Mouse (Mus musculus): ENCODE data around the gene Cdc42bpa. TPM values are rescaled to one million over a fixed set of nuclear protein-coding genes. Genes with fewer than 3 reads are reported as not detected.

Cdc42bpa gene
- polyA plus RNA-seq, 1 experiment from 2014 or later, result 18.5 TPM

DNA sequence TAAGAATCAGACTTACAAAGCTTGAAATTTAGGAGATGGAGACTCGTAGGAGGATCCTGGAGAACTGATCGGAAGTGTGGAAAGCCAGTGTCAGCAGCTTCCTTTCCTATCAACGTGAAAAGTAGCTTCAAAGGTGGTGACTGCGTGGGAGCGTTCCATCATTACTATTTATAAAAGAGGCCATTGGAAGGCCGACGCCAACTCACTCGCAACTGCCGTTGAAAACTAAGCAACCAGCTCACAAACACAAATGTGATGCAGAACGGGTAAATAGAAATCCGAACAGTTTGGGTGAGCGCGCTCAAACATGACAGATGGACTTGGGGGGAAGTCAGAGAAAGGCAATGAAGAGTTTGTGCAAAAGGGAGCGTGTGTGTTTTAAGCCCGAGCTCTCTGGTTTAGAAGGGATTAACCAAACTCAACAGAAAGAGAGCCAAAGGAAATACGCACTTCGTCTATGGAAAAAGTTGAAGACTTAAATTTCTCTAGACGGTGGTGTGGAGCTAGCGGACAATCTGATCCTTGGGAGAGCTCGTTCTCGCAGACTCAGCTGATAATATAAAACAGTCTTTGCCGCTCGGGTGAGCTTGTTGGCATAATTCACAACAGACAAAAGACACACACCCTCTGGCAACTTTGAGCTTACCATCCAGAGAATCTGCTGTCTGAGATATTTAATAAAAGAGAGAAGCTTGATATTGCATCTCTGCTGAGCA, 20.0 kb upstream of the Cdc42bpa start:
- Histone ChIP-seq H3K4me1 (0 out of 2 replicates have a peak, but pooled peaks cover 4% of the 10 kb centered on the region), H3K4me2 (no peak overlapping the region), H3K36me3 (no peaks in the 10 kb centered on the region), H3K4me3 (replicated peaks) (no peak overlapping the region), H3K9ac (no peak overlapping the region), H3K9me3 (replicated peaks) (no peaks in the 10 kb centered on the region), H3K27me3 (no peaks in the 10 kb centered on the region), H3K27ac (peak overlapping the region; percentile 55; the same call in 1 of the 2 replicates)
- 59% methylated on average over 23 of the region's 23 CpGs for WGBS
- ATAC-seq (replicated peaks; ENCODE audit: low FRiP score), result no peak

DNA sequence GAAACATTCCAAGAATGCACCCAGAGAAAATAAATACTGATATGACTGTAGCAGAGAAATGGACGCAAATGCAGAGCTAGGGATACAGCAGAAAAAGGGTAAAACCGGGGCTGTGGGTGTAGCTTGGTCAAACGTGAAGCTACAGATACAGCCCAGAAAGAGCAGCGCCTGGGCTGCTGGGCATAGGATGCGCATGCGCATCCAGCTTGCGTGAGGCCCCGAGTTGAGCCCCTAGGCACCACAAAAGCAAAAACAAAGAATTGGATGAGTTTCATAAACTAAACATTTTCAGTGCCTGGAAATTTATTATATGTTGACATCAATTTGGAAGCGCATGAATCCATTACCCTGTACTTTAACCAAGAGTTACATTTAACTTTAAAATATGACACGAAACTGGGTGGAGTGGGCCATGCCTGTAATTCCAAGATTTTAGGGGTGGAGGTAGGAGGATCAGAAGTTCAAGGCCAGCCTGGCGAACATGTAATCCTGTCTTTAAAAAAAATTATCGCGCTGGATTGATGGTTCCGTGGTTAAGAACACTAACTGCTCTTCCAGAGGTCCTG, 19.4 kb upstream of the Cdc42bpa start:
- no peak overlapping the region for H3K4me3 ChIP-seq (replicated peaks)
- H3K4me2 ChIP-seq, result no peak overlapping the region
- no peak overlapping the region for H3K9ac ChIP-seq
- 0 out of 2 replicates have a peak, but pooled peaks cover 4% of the 10 kb centered on the region for H3K4me1 ChIP-seq
- no peak for ATAC-seq (replicated peaks; ENCODE audit: low FRiP score)
- peak overlapping the region; percentile 55; the same call in 1 of the 2 replicates for H3K27ac ChIP-seq
- 79% methylated on average over 14 of the region's 14 CpGs for WGBS
- no peaks in the 10 kb centered on the region for H3K27me3 ChIP-seq
- no peaks in the 10 kb centered on the region for H3K9me3 ChIP-seq (replicated peaks)
- no peaks in the 10 kb centered on the region for H3K36me3 ChIP-seq

- ATAC-seq (replicated peaks; ENCODE audit: low FRiP score), result no peak
- Histone ChIP-seq H3K4me3 (replicated peaks) (no peak overlapping the region), H3K9me3 (replicated peaks) (no peaks in the 10 kb centered on the region), H3K27me3 (no peaks in the 10 kb centered on the region), H3K4me1 (0 out of 2 replicates have a peak, but pooled peaks cover 4% of the 10 kb centered on the region), H3K27ac (no peak overlapping the region), H3K9ac (no peak overlapping the region), H3K4me2 (no peak overlapping the region), H3K36me3 (no peaks in the 10 kb centered on the region)
- WGBS, result 92% methylated on average over 10 of the region's 10 CpGs
Observed at GRCm38 (mm10) chr1:179945017-179945416, 15.3 kb upstream of the Cdc42bpa start.

GRCm38 (mm10) chr1:179946616-179947015, 13.7 kb upstream of the Cdc42bpa start:
- Histone ChIP-seq H3K4me3 (replicated peaks) (no peak overlapping the region), H3K4me1 (no peaks in the 10 kb centered on the region), H3K27me3 (no peaks in the 10 kb centered on the region), H3K4me2 (no peak overlapping the region), H3K36me3 (no peaks in the 10 kb centered on the region), H3K27ac (no peak overlapping the region), H3K9me3 (replicated peaks) (no peaks in the 10 kb centered on the region), H3K9ac (no peak overlapping the region)
- WGBS, result 50% methylated on average over 2 of the region's 2 CpGs
- ATAC-seq (replicated peaks; ENCODE audit: low FRiP score), result no peak

GRCm38 (mm10) chr1:179947653-179948052, 12.6 kb upstream of the Cdc42bpa start:
- 88% methylated on average over 2 of the region's 2 CpGs for WGBS
- H3K27me3 ChIP-seq, result no peaks in the 10 kb centered on the region
- H3K36me3 ChIP-seq, result no peaks in the 10 kb centered on the region
- H3K4me1 ChIP-seq, result no peaks in the 10 kb centered on the region
- no peak overlapping the region for H3K4me2 ChIP-seq
- H3K4me3 ChIP-seq (replicated peaks), result no peak overlapping the region
- no peak overlapping the region for H3K27ac ChIP-seq
- no peak for ATAC-seq (replicated peaks; ENCODE audit: low FRiP score)
- no peak overlapping the region for H3K9ac ChIP-seq
- H3K9me3 ChIP-seq (replicated peaks), result no peaks in the 10 kb centered on the region

DNA sequence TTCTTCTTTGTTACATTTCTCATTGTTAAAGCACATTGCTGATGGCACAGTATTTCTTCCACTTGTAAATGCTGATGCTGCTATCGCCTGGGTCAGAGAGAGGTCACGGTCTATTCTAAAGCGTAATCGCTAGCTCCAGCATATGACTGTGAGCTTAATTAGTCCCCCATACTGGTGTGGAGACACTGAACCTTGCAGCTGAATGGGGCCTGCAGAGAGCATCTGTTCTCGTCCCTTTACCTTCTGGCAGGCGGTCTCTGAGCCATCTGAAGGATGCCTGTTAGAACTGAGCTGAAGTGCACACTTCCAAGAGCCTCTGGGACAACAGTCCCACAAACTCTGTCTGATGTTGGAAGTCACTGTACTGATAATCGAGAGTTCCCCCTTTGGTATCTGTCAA, 8.7 kb upstream of the Cdc42bpa start:
- H3K4me1 ChIP-seq, result no peaks in the 10 kb centered on the region
- 76% methylated on average over 7 of the region's 7 CpGs for WGBS
- H3K9ac ChIP-seq, result no peak overlapping the region
- ATAC-seq (replicated peaks; ENCODE audit: low FRiP score), result no peak
- no peaks in the 10 kb centered on the region for H3K9me3 ChIP-seq (replicated peaks)
- H3K36me3 ChIP-seq, result no peaks in the 10 kb centered on the region
- no peak overlapping the region for H3K4me2 ChIP-seq
- no peaks in the 10 kb centered on the region for H3K27me3 ChIP-seq
- no peak overlapping the region for H3K4me3 ChIP-seq (replicated peaks)
- H3K27ac ChIP-seq, result no peak overlapping the region

DNA sequence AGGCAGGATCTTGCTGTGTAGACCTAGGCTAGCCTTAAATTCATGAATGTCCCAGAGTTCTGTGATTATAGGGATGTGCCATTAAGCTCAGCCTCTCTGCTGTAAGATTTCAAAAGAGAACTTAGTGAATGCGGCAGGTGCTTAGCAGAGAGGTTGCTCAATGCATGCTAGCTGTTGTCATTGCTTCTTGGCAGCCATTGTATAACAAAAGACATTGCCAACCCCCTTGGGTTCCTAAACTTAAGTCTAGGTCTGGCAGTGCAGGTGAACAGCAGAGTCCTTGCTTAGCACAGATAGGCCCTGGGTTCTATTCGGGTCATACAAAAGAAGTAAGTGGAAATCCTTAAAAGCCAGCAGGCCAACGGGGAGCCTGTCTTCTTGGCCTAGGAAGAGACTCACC, 7.0 kb upstream of the Cdc42bpa start:
- Histone ChIP-seq H3K27me3 (no peaks in the 10 kb centered on the region), H3K4me3 (replicated peaks) (no peak overlapping the region), H3K4me2 (no peak overlapping the region), H3K9me3 (replicated peaks) (no peaks in the 10 kb centered on the region), H3K9ac (no peak overlapping the region), H3K27ac (no peak overlapping the region), H3K36me3 (no peaks in the 10 kb centered on the region), H3K4me1 (no peaks in the 10 kb centered on the region)
- no peak for ATAC-seq (replicated peaks; ENCODE audit: low FRiP score)
- 83% methylated on average over 3 of the region's 3 CpGs for WGBS

DNA sequence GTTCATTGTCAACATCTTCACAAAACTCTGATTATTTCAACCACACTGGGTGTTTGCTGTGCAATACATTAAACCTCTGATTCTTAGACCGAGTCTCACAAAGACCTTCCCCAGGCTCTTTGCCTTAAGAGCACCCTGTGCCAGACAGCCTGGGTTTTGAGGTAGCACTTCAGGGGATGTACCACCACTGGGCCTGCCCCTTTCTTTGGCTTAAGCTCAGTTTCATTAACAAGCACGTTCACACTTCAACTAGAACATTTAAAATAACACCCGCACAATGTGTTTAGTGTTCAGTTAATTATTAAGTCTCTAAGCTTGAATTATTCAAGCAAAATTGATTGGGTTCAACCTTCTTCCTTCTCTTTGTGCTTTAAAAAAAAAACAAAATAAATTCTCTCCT, 2.8 kb upstream of the Cdc42bpa start:
- H3K9ac ChIP-seq, result no peak overlapping the region
- H3K36me3 ChIP-seq, result no peaks in the 10 kb centered on the region
- H3K4me2 ChIP-seq, result no peak overlapping the region
- peaks cover 15% of the 10 kb centered on the region for H3K4me1 ChIP-seq
- no peak overlapping the region for H3K4me3 ChIP-seq (replicated peaks)
- no peaks in the 10 kb centered on the region for H3K27me3 ChIP-seq
- 58% methylated on average over 3 of the region's 3 CpGs for WGBS
- H3K9me3 ChIP-seq (replicated peaks), result no peaks in the 10 kb centered on the region
- H3K27ac ChIP-seq, result 0 out of 2 replicates have a peak overlapping the region, but pooled peaks have one; percentile 1
- ATAC-seq (replicated peaks; ENCODE audit: low FRiP score), result no peak

DNA sequence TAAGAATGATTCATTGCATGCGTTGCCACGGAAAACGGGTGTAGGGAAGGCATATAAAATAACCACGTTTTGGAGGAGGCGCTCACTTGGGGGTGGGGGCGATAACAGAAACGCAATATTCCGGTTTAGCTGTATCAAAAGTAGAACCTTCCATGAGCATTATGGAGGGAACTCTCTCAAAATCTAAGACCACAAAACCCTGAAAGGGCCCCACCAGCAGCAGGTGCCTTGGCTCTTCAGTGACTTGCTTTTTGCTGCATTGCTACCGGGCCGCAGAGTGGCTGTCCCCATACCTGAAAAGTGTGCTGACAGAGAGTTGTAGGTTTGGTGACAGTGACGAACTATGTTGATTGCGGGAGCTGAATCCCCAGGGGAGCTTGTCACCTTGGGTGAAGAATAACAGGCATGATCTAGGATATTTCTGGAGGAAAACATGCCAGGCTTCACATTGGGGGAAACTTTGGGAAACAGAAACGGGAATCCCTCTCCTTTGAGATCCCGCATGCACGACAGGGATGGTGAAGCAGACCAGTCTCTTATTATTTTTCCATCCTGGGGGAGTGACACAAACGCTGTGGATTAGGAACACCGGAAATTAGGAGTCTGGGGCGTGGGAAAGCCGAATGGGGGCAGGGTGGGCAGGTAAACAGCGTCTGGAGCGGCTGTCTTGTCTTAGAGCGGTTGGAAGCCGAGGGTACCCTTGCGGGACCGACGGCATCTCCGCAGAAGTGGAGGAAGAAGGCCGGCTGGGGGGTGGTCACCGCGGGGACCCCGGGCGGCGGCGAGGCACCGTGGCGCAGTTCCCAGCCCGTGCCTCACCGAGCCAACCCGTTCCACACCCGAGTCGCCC, 1.2 kb upstream of the Cdc42bpa start:
- peak overlapping the region; percentile 83 for H3K4me3 ChIP-seq (replicated peaks)
- peak overlapping the region; percentile 80 for H3K4me2 ChIP-seq
- peak overlapping the region; percentile 88 for H3K9ac ChIP-seq
- H3K36me3 ChIP-seq, result no peaks in the 10 kb centered on the region
- peak overlapping the region; percentile 98 for H3K27ac ChIP-seq
- 2% methylated on average over 41 of the region's 41 CpGs for WGBS
- H3K9me3 ChIP-seq (replicated peaks), result no peaks in the 10 kb centered on the region
- H3K4me1 ChIP-seq, result peaks cover 24% of the 10 kb centered on the region
- ATAC-seq (replicated peaks; ENCODE audit: low FRiP score), result peak; percentile 59
- no peaks in the 10 kb centered on the region for H3K27me3 ChIP-seq

- H3K27ac ChIP-seq, result peak overlapping the region; percentile 98
- ATAC-seq (replicated peaks; ENCODE audit: low FRiP score), result no peak
- H3K9me3 ChIP-seq (replicated peaks), result no peaks in the 10 kb centered on the region
- H3K4me2 ChIP-seq, result peak overlapping the region; percentile 80
- no peaks in the 10 kb centered on the region for H3K36me3 ChIP-seq
- peak overlapping the region; percentile 83 for H3K4me3 ChIP-seq (replicated peaks)
- H3K9ac ChIP-seq, result peak overlapping the region; percentile 88
- no peaks in the 10 kb centered on the region for H3K27me3 ChIP-seq
- WGBS, result 0% methylated on average over 9 of the region's 9 CpGs
- peaks cover 27% of the 10 kb centered on the region for H3K4me1 ChIP-seq
Observed at GRCm38 (mm10) chr1:179960543-179960876, 238 bp downstream of the Cdc42bpa start.

- Histone ChIP-seq H3K27ac (no peak overlapping the region), H3K4me1 (peaks cover 27% of the 10 kb centered on the region), H3K27me3 (no peaks in the 10 kb centered on the region), H3K9ac (peak overlapping the region; percentile 42), H3K36me3 (no peaks in the 10 kb centered on the region), H3K9me3 (replicated peaks) (no peaks in the 10 kb centered on the region), H3K4me2 (peak overlapping the region; percentile 80), H3K4me3 (replicated peaks) (peak overlapping the region; percentile 83)
- 1% methylated on average over 16 of the region's 16 CpGs for WGBS
- ATAC-seq (replicated peaks; ENCODE audit: low FRiP score), result no peak
Observed at GRCm38 (mm10) chr1:179960882-179961698, 818 bp downstream of the Cdc42bpa start.

Data from kidney, embryonic 15.5 days (tissue).